8 mouse cellular contexts compared by ENCODE assay signal in genomic region chr10:67535256-67535655, GRCm38 (mm10). TPM values are rescaled to one million over a fixed set of nuclear protein-coding genes. Genes with fewer than 3 reads are reported as not detected.
DNase-seq lines count a peak whose midpoint lies in the region; ATAC-seq and TF ChIP-seq lines count a peak whose summit lies in the region.

TSS of gene Egr2 (plus strand) at chr10:67535475.

- peak within 1 kb of the TSS; percentile 51 for H3K4me3 ChIP-seq in embryonic facial prominence, embryonic 14.5 days (ENCODE audit: low read depth, low read length)
- H3K4me3 ChIP-seq in hindbrain, embryonic 10.5 days: peak within 1 kb of the TSS; percentile 69
- peak within 1 kb of the TSS; percentile 69 for H3K4me3 ChIP-seq in liver, embryonic 16.5 days (ENCODE audit: low read depth, low read length)
- peak within 1 kb of the TSS; percentile 63 for H3K4me3 ChIP-seq in small intestine, adult 2 months (ENCODE audit: low read depth, low read length)

- peak within 1 kb of the TSS; percentile 65 for H3K9ac ChIP-seq in embryonic facial prominence, embryonic 14.5 days (ENCODE audit: low read depth, low read length)
- H3K9ac ChIP-seq in liver, embryonic 16.5 days (ENCODE audit: low read depth, low read length): no peak within 1 kb of the TSS

- no peak within 1 kb of the TSS for H3K27ac ChIP-seq in embryonic facial prominence, embryonic 14.5 days (replicated peaks; ENCODE audit: low read depth, low read length)
- no peak within 1 kb of the TSS; the same call in 1 of the 2 replicates for H3K27ac ChIP-seq in hindbrain, embryonic 10.5 days
- no peak within 1 kb of the TSS for H3K27ac ChIP-seq in liver, embryonic 16.5 days (ENCODE audit: low read length)
- no peak within 1 kb of the TSS for H3K27ac ChIP-seq in small intestine, adult 2 months (ENCODE audit: insufficient read depth, low read depth, low read length)

- no peak for TF ChIP-seq CTCF in small intestine, adult 2 months (IDR thresholded peaks at IDR 0.05; ENCODE audit: extremely low read depth, insufficient read length, insufficient replicate concordance, low read depth, low read length)

- no peak for TF ChIP-seq POLR2A in small intestine, adult 2 months (IDR thresholded peaks at IDR 0.05; ENCODE audit: low read depth, low read length)

- H3K9me3 ChIP-seq in embryonic facial prominence, embryonic 14.5 days (ENCODE audit: control insufficient read depth, low read length): no peaks in the 10 kb centered on the region
- no peaks in the 10 kb centered on the region for H3K9me3 ChIP-seq in hindbrain, embryonic 10.5 days
- H3K9me3 ChIP-seq in liver, embryonic 16.5 days (replicated peaks; ENCODE audit: control insufficient read depth, low read length): no peaks in the 10 kb centered on the region

- no peak for DNase-seq in left cerebral cortex, adult 18-20 months (ENCODE audit: low spot score in 2 of 2)
- DNase-seq in left cerebral cortex, adult 11 months (ENCODE audit: low spot score): no peak
- DNase-seq in R1 (ENCODE audit: low read depth, low spot score): peak; percentile 22
- DNase-seq in embryonic facial prominence, embryonic 14.5 days (ENCODE audit: low spot score): peak; percentile 13
- DNase-seq in hindbrain, embryonic 10.5 days (ENCODE audit: low spot score): peak; percentile 45
- no peak for DNase-seq in frontal cortex, postnatal 25 days (ENCODE audit: low spot score in 2 of 2)

- H3K27me3 ChIP-seq in embryonic facial prominence, embryonic 14.5 days (replicated peaks; ENCODE audit: control insufficient read depth, insufficient read depth, low read length): peaks cover 74% of the 10 kb centered on the region
- H3K27me3 ChIP-seq in hindbrain, embryonic 10.5 days (ENCODE audit: insufficient read depth, poor library complexity, severe bottlenecking): peaks cover 90% of the 10 kb centered on the region
- H3K27me3 ChIP-seq in liver, embryonic 16.5 days (ENCODE audit: control insufficient read depth, insufficient read depth, low read depth, low read length): peaks cover 76% of the 10 kb centered on the region
- peaks cover 43% of the 10 kb centered on the region for H3K27me3 ChIP-seq in small intestine, adult 2 months (ENCODE audit: control insufficient read depth, insufficient read depth, low read length)

- H3K4me1 ChIP-seq in embryonic facial prominence, embryonic 14.5 days (ENCODE audit: control insufficient read depth, insufficient read depth, low read length): peaks cover 12% of the 10 kb centered on the region
- peaks cover 47% of the 10 kb centered on the region for H3K4me1 ChIP-seq in hindbrain, embryonic 10.5 days (replicated peaks)
- peaks cover 10% of the 10 kb centered on the region for H3K4me1 ChIP-seq in liver, embryonic 16.5 days (ENCODE audit: control insufficient read depth, low read depth, low read length)
- peaks cover 8% of the 10 kb centered on the region for H3K4me1 ChIP-seq in small intestine, adult 2 months (ENCODE audit: control insufficient read depth, insufficient read depth, insufficient read length, low read length)

- H3K4me2 ChIP-seq in embryonic facial prominence, embryonic 14.5 days (ENCODE audit: low read depth, low read length): peak within 1 kb of the TSS; percentile 99
- H3K4me2 ChIP-seq in liver, embryonic 16.5 days (ENCODE audit: low read depth, low read length): peak within 1 kb of the TSS; percentile 79

- WGBS in embryonic facial prominence, embryonic 14.5 days: 2% methylated on average over 20 of the region's 37 CpGs
- WGBS in hindbrain, embryonic 10.5 days: under 1% methylated on average over 37 of the region's 37 CpGs
- WGBS in liver, embryonic 16.5 days (ENCODE audit: insufficient replicate concordance): under 1% methylated on average over 35 of the region's 37 CpGs
- WGBS in small intestine, adult 2 months: 1% methylated on average over 37 of the region's 37 CpGs

- H3K36me3 ChIP-seq in embryonic facial prominence, embryonic 14.5 days (ENCODE audit: control insufficient read depth, insufficient read depth, low read length): no peaks in the 10 kb centered on the region
- no peaks in the 10 kb centered on the region for H3K36me3 ChIP-seq in hindbrain, embryonic 10.5 days
- no peaks in the 10 kb centered on the region for H3K36me3 ChIP-seq in liver, embryonic 16.5 days (ENCODE audit: control insufficient read depth, insufficient read depth)
- H3K36me3 ChIP-seq in small intestine, adult 2 months (ENCODE audit: control insufficient read depth, insufficient read depth, low read length): no peaks in the 10 kb centered on the region

- no peak for ATAC-seq in embryonic facial prominence, embryonic 14.5 days (ENCODE audit: low read depth)
- ATAC-seq in liver, embryonic 16.5 days (ENCODE audit: low read depth): no peak

RNA-seq across cellular contexts. Expression of gene Egr2, which starts in this region (rescaled TPM):
- 10 to 100 TPM; 21.4 to 23.2 TPM for total RNA-seq in left cerebral cortex, adult 18-20 months (2021)
- 1.7 and 2.6 TPM in 2 replicates for polyA plus RNA-seq in embryonic facial prominence, embryonic 14.5 days (2014; fragmentation: Nextera tagmentation; extraction: Ambion mirVana)
- polyA plus RNA-seq in hindbrain, embryonic 10.5 days (2016; fragmentation: Nextera tagmentation; extraction: Ambion mirVana): 0.56 and 2.0 TPM in 2 replicates
- 0.08 TPM in 1 of 2 replicates, not detected in the other for polyA plus RNA-seq in liver, embryonic 16.5 days (2015; fragmentation: Nextera tagmentation; extraction: Ambion mirVana)
- 1.7 and 3.7 TPM in 2 replicates for polyA plus RNA-seq in small intestine, adult 2 months (2012; rRNA removed)

Comparison
In these comparisons a context has a peak if more than half of its experiments do, and no peak if none do; other contexts are left out.
1. DNase-seq: peak in R1 (single experiment), embryonic facial prominence, embryonic 14.5 days (single experiment) and hindbrain, embryonic 10.5 days (single experiment); none in left cerebral cortex, adult 18-20 months (0 of 2), left cerebral cortex, adult 11 months (single experiment) and frontal cortex, postnatal 25 days (0 of 2).
2. Peak in every context shown above with its lines, with median percentiles within 50 percentile points of each other: H3K4me3 ChIP-seq.